Mouse (Mus musculus): Measurements from ENCODE around the gene Olfr390.

Gene Olfr390

GRCm38 (mm10) chr11:73782664-73783063, at the start of gene Olfr390:
Gene Olfr390 (plus strand): TSS chr11:73782964.
- no peak for DNase-seq (ENCODE audit: low spot score)

DNA sequence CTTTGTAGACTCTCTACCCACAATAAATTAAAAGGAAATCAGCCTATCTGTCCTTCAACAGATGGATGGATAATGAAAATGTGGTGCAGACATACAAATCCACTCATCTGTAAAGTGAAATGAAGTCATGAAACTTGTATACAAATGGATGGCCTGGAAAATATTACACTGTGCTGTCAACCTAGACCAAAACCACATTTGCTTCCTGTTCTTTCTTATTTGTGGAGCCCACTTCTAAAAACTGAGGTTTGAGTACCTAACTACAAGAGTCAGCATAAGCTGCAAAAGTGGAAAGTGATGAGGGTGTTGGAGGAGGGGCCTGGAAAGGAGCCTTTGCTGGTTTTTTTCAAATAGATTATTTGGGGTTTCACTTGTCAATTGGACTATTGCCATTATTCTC, 23.6 kb upstream of the Olfr390 start:
- no peak for DNase-seq (ENCODE audit: low spot score)

DNA sequence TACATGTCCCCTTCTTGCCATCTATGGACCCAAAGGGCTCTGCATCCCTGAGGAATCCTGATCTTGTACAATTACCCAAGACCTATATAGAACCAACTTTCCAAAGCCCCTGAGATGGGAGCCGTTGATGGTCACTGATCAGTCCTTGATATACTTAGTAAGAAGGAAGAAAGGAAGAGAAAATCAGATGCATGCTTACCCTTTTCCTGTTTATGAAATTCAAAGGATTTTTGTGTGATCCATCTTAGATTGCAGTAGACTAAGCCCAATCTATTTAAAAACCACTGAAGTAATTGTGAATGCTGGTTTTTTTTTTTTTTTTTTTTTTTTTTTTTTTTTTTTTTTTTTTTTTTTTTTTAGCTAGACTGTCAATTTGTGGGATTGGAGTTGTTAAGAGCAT, 2.2 kb upstream of the Olfr390 start, which contains the start of gene Olfr389:
Gene Olfr389, minus strand, starts transcription at position 101 of the 400 bp plus-strand sequence.
- no peak for DNase-seq (ENCODE audit: low spot score)

DNA sequence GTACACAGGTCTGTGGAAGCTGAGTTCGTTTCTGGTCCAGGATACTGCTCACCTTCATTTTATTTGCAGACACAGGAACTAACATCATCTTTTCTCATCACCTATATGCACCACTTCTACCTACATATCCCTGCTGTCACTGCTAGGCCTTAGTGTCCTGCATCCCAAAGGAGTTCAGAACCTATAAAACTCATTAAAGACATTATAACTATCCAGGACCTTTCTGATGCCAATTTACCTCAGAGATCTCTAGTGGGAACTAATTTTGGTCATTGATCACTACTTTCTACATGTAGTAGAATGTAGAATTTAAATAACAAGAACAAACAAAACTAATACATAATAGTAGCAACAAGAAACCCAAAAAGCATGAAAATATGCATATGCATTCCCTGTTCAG, 20.2 kb downstream of the Olfr390 start, which contains the start of gene Olfr391-ps:
Gene Olfr391-ps, minus strand, starts transcription at position 101 of the 400 bp plus-strand sequence.
- no peak for DNase-seq (ENCODE audit: low spot score)

DNA sequence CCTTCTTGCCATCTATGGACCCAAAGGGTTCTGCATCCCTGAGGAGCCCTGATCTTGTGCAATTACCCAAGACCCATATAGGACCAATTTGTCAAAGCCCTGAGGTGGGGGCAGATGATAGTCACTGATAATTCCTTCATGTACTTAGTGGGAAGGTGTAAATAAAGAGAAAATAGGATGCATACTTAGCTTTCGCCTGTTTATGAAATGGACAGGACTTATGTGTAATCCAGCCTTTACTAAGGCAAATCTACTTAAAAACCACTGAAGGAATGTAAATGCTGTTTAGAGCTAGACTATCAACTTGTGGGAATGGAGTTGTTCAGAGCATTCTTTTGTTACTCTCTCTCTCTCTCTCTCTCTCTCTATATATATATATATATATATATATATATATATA, 34.2 kb downstream of the Olfr390 start, which contains the start of gene Olfr392:
Gene Olfr392, minus strand, starts transcription at position 101 of the 400 bp plus-strand sequence.
- DNase-seq (ENCODE audit: low spot score), result no peak
